Mouse (Mus musculus) thymus, adult 2 months (tissue): ENCODE results near the gene Prkaa1. TPM values are rescaled to one million over a fixed set of nuclear protein-coding genes. Genes with fewer than 3 reads are reported as not detected.

Experiments used
- DNase-seq: peaks from one replicate; pipeline ENCODE4 v3.0.0; 2021
- H3K27ac ChIP-seq: fragments of 200-500 bp; 2 replicates; pipeline ENCODE4 v1.5.1; 2012; ENCODE audit warnings: low read length, control low read depth; ENCODE audit not compliant: control insufficient read depth, insufficient read depth
- H3K27me3 ChIP-seq: fragments of 200-500 bp; 2 replicates; pipeline ENCODE4 v1.6.1; 2012; ENCODE audit warnings: mild to moderate bottlenecking, low read length, moderate library complexity, mixed read lengths; ENCODE audit not compliant: control insufficient read depth, insufficient read depth
- H3K36me3 ChIP-seq: fragments of 200-500 bp; 2 replicates; pipeline ENCODE4 v1.6.1; 2012; ENCODE audit warnings: mild to moderate bottlenecking, low read length, moderate library complexity; ENCODE audit not compliant: control insufficient read depth, insufficient read depth
- H3K4me1 ChIP-seq: fragments of 200-500 bp; replicated peaks from 2 replicates; pipeline ENCODE4 v1.6.1; 2012; ENCODE audit warnings: low read length; ENCODE audit not compliant: control insufficient read depth, insufficient read depth
- H3K4me3 ChIP-seq: fragments of 200-500 bp; 2 replicates; pipeline ENCODE4 v1.5.1; 2012; ENCODE audit warnings: mild to moderate bottlenecking, low read length, control low read depth, moderate library complexity; ENCODE audit not compliant: control insufficient read depth, insufficient read depth
- CTCF ChIP-seq: fragments of 200-500 bp; IDR thresholded peaks from 2 replicates; pipeline ENCODE4 v1.5.1; 2012; ENCODE audit warnings: mild to moderate bottlenecking, control low read depth, low read length, moderate library complexity, borderline replicate concordance; ENCODE audit not compliant: control insufficient read depth, poor library complexity, insufficient read depth; ENCODE audit errors: extremely low read depth
- POLR2A ChIP-seq: fragments of 200-500 bp; IDR thresholded peaks from 2 replicates; pipeline ENCODE4 v1.6.1; 2012; ENCODE audit warnings: mild to moderate bottlenecking, low read length, control low read depth, moderate library complexity; ENCODE audit not compliant: control insufficient read depth, poor library complexity, insufficient read depth; ENCODE audit errors: extremely low read depth
- WGBS: fragments of 180-500 bp; shearing (Covaris S2); methylation state at CpG from one replicate; pipeline ENCODE4 v1.1.7; 2018; 5-methylcytosine and 5-hydroxymethylcytosine counted together
- polyA plus RNA-seq: library from polyadenylated mRNA; depleted of rRNA; stranded (reverse); fragments of >200 nt; gene quantifications from 2 replicates; pipeline ENCODE4 v1.2.3, GENCODE M21; 2012

The Prkaa1 gene
- polyA plus RNA-seq, 1 experiment = 4.7 TPM

DNA sequence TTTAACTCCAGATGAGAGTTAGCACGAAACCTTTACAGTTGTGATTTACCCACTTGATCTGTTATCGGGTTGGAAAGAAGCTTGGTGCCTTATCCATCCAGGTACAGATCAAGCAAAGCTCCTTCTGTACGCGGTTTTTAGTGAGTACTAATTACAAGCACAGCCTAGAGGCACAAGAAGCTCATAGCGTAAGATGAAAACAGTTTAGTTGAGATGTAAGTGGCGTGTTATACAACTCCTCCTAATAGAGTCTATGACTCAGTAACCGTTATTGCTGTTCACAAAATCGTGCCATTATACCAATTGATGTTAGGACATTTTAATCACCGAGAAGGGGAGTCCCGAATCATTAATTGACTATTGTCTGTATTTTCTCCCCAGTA lies 42.6 kb downstream of the Prkaa1 start:
- peaks cover 7% of the 10 kb centered on the region for H3K4me1 ChIP-seq
- 27% methylated on average over 10 of the region's 10 CpGs for WGBS
- no peak for DNase-seq
- peak overlapping the region; percentile 16 for H3K27ac ChIP-seq
- TF ChIP-seq POLR2A = no peak
- TF ChIP-seq CTCF = no peak
- peak overlapping the region; percentile 97 for H3K4me3 ChIP-seq
- no peaks in the 10 kb centered on the region for H3K27me3 ChIP-seq
- 0 out of 2 replicates have a peak, but pooled peaks cover 3% of the 10 kb centered on the region for H3K36me3 ChIP-seq

DNA sequence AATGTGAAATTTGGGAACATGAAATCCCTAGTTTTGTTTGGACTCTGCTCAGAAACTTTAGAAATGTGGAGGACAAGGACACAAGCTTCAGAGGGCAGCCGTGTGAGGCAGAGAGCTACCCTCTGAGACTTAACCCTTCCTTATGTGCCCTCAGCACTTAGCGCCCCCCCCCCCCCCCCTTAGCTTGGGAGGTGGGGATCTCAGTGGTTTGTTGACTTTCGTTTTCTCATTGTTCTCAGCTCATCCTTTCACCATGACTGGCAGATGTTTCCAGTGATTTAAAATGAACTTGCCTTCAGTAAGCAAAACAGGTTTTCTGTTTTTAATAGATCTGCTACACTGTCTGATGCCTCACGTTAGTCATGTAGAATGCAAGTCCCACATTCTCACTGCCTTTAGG lies 43.5 kb downstream of the Prkaa1 start:
- H3K4me3 ChIP-seq = no peak overlapping the region
- peaks cover 7% of the 10 kb centered on the region for H3K4me1 ChIP-seq
- peaks cover 8% of the 10 kb centered on the region; the same call in 1 of the 2 replicates for H3K36me3 ChIP-seq
- no peaks in the 10 kb centered on the region for H3K27me3 ChIP-seq
- H3K27ac ChIP-seq = no peak overlapping the region
- WGBS = 34% methylated on average over 4 of the region's 4 CpGs
- TF ChIP-seq POLR2A (no peak), CTCF (no peak)
- no peak for DNase-seq

DNA sequence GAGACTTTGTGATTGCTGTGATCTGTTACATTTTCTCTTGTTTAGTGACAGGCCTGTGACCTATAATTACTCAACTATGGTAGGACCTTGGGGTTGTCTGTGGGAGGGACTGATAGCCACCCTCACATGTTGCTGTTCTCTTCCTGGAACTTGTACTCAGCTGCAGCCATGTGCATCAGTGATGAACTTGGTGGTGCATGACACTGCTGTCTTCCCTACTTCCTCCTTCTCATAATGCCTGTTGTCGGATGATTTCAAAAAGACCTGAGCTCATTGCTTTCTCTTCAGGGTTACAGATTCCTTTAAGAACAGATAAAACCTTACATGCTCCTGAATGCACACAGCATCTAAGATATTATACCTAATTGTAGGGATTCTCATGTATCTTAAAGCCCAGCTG lies 44.4 kb downstream of the Prkaa1 start:
- no peaks in the 10 kb centered on the region for H3K27me3 ChIP-seq
- WGBS = 53% methylated on average over 1 of the region's 1 CpGs
- H3K4me1 ChIP-seq = peaks cover 7% of the 10 kb centered on the region
- no peak overlapping the region for H3K4me3 ChIP-seq
- no peak for TF ChIP-seq CTCF
- no peak for TF ChIP-seq POLR2A
- DNase-seq = no peak
- peaks cover 8% of the 10 kb centered on the region; the same call in 1 of the 2 replicates for H3K36me3 ChIP-seq
- H3K27ac ChIP-seq = no peak overlapping the region

DNA sequence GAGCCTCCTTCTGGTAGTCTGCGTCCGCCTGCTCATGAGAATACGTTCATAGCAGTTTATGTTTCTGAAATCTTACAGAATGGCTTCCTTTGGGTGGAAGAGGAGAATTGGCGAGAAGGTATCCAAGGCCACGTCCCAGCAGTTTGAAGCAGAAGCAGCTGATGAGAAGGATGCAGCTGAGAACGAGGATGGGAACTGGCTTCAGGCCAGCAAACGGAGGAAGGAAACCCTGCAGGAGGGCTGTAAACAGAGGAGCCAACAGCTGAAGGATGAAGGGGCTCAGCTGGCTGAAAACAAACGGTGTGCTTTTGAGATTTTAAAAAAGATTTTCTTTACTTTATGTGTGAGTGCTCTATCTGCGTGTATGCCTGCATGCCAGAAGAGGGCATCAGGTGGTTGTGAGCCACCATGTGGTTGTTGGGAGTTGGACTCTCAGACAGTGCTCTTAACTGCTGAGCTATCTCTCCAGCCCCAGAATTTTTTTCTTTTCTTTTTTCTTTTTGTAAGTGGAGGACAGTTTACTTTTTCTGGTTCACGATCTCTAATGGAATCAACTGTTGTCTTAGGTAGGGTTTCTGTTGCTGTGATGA lies 45.9 kb downstream of the Prkaa1 start:
- TF ChIP-seq POLR2A (no peak), CTCF (no peak)
- H3K4me3 ChIP-seq = no peak overlapping the region
- no peak overlapping the region for H3K27ac ChIP-seq
- DNase-seq = no peak
- no peaks in the 10 kb centered on the region for H3K27me3 ChIP-seq
- 75% methylated on average over 10 of the region's 10 CpGs for WGBS
- H3K4me1 ChIP-seq = peaks cover 3% of the 10 kb centered on the region
- peaks cover 8% of the 10 kb centered on the region; the same call in 1 of the 2 replicates for H3K36me3 ChIP-seq

DNA sequence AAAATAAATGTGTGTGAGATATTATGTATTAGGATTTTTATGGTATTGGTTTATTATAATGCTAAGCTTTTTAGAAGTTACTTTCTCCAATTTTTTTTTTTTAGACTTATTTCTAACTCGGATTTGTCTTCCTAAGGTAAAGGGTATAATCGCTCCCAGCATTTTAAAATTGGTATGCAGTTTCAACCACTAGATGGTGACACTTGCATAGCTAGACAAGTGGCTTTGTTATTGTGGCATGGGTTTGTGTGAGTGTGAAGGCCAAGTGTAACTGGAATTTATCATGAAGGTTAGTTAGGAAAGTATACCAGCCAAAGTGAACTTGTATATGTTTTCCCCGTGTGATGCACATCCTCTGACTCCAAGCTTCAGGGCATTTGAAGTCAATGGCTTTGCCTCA lies 50.2 kb downstream of the Prkaa1 start:
- no peak for DNase-seq
- TF ChIP-seq POLR2A (no peak), CTCF (no peak)
- Histone ChIP-seq H3K27me3 (no peaks in the 10 kb centered on the region), H3K4me3 (no peak overlapping the region), H3K4me1 (no peaks in the 10 kb centered on the region), H3K36me3 (peaks cover 11% of the 10 kb centered on the region; the same call in 1 of the 2 replicates), H3K27ac (no peak overlapping the region)
- WGBS = 79% methylated on average over 3 of the region's 3 CpGs

DNA sequence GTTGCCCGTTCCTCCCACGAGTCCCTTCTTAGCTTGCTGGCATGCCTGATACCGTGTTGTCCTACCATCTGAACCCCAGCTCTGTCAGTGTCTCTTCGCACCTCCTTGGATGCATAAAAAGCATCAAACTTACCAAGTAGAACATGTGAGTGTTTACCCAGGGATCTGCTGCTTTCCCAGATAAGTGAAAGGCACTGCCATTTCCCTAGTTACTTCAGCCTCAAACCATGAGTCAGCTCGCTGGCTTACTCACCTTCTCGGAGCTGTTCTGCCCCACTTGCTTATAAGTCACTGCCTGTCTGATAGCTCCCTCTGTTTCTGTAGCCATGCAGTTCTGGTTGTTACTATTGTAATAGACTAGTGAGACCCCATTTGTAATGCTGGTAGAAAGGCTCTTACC lies 50.8 kb downstream of the Prkaa1 start:
- Histone ChIP-seq H3K4me1 (no peaks in the 10 kb centered on the region), H3K27ac (no peak overlapping the region), H3K4me3 (no peak overlapping the region), H3K27me3 (no peaks in the 10 kb centered on the region), H3K36me3 (peaks cover 11% of the 10 kb centered on the region; the same call in 1 of the 2 replicates)
- no peak for DNase-seq
- no peak for TF ChIP-seq CTCF
- TF ChIP-seq POLR2A = no peak
- 95% methylated on average over 6 of the region's 6 CpGs for WGBS
